Mouse (Mus musculus) CD4-positive, CD25-positive, alpha-beta regulatory T cell, adult 2 months (primary cell): ENCODE measurements around the gene Gm20388.
A peak's percentile ranks its signal among the peaks of the same experiment; 100 is the strongest.
"Not testable (repeated sequence)": the region's sequence is repeated elsewhere in the genome, so short reads cannot be mapped to it uniquely, and the experiment has no call there.

Experiments
- DNase-seq: peaks from one replicate; pipeline ENCODE4 v3.0.0-alpha.2; 2012; ENCODE audit warnings: low read depth, low spot score

Gm20388 gene

GRCm38 (mm10) chr8:120313674-120314073 lies 403.0 kb downstream of the Gm20388 start:
- DNase-seq: no peak

- no peak for DNase-seq
Measured at GRCm38 (mm10) chr8:120314932-120315331, 404.3 kb downstream of the Gm20388 start.

- DNase-seq: peak; percentile 59
Measured at GRCm38 (mm10) chr8:120315644-120316043, 405.0 kb downstream of the Gm20388 start.

- no peak for DNase-seq
Measured at GRCm38 (mm10) chr8:120316707-120317106, 406.1 kb downstream of the Gm20388 start.

GRCm38 (mm10) chr8:120317118-120317824 lies 406.6 kb downstream of the Gm20388 start:
- no peak for DNase-seq

GRCm38 (mm10) chr8:120318476-120318991 lies 407.9 kb downstream of the Gm20388 start:
- no peak for DNase-seq

- DNase-seq: peak; percentile 90
Measured at GRCm38 (mm10) chr8:120319449-120319848, 408.8 kb downstream of the Gm20388 start.

- DNase-seq: no peak
Measured at GRCm38 (mm10) chr8:120320146-120320545, 409.5 kb downstream of the Gm20388 start.

- DNase-seq: peak; percentile 70
Measured at GRCm38 (mm10) chr8:120321724-120322123, 411.1 kb downstream of the Gm20388 start.

GRCm38 (mm10) chr8:120322956-120323448 lies 412.4 kb downstream of the Gm20388 start:
- no peak for DNase-seq

GRCm38 (mm10) chr8:120324555-120324954 lies 413.9 kb downstream of the Gm20388 start:
- DNase-seq: no peak

GRCm38 (mm10) chr8:120325172-120325767 lies 414.6 kb downstream of the Gm20388 start:
- DNase-seq: no peak

GRCm38 (mm10) chr8:120327131-120327554 lies 416.5 kb downstream of the Gm20388 start:
- peak; percentile 50 for DNase-seq

GRCm38 (mm10) chr8:120328361-120329022 lies 417.9 kb downstream of the Gm20388 start:
- no peak for DNase-seq

GRCm38 (mm10) chr8:120329030-120329748 lies 418.5 kb downstream of the Gm20388 start:
- DNase-seq: no peak

- no peak for DNase-seq
Measured at GRCm38 (mm10) chr8:120331027-120331426, 420.4 kb downstream of the Gm20388 start.

GRCm38 (mm10) chr8:120332379-120333229 lies 422.0 kb downstream of the Gm20388 start:
- DNase-seq: peak; percentile 73

- DNase-seq: no peak
Measured at GRCm38 (mm10) chr8:120333681-120334080, 423.0 kb downstream of the Gm20388 start.

- not testable (repeated sequence) for DNase-seq
Measured at GRCm38 (mm10) chr8:120334261-120334660, 423.6 kb downstream of the Gm20388 start.

- peak; percentile 30 for DNase-seq
Measured at GRCm38 (mm10) chr8:120334878-120335261, 424.2 kb downstream of the Gm20388 start.
